Mouse (Mus musculus) layer of hippocampus, adult 8-10 months (tissue): ENCODE measurements around the gene Mrpl14. TPM values are rescaled to one million over a fixed set of nuclear protein-coding genes. Genes with fewer than 3 reads are reported as not detected.

Source experiments
- DNase-seq, 2 experiments: peaks; one replicate each; pipeline ENCODE4 v3.0.0; 2022; ENCODE audit warnings: low spot score in 2 of 2
- total RNA-seq, 4 experiments: library from RNA; stranded (reverse); gene quantifications; 2 replicates each; pipeline ENCODE4 v1.2.4; 2022

Mrpl14 gene
- total RNA-seq, 4 experiments from 2014 or later = 36.8 to 48.9 (median 39.1) TPM

GRCm38 (mm10) chr17:45747293-45747692, 61.2 kb downstream of the Mrpl14 start:
- DNase-seq = no peak

Other genes with a start within 250 kb of the Mrpl14 start
- gene Spats1, start 210.9 kb upstream of the Mrpl14 start, total RNA-seq = 1 to 10 TPM; 5.0 to 7.8 (median 5.9) TPM
- gene Aars2, start 179.5 kb upstream of the Mrpl14 start, total RNA-seq = 10 to 100 TPM; 21.8 to 30.6 (median 24.3) TPM
- 1 to 10 TPM in 3 of 4 experiments, under 1 TPM in 1; 0.92 to 1.3 (median 1.1) TPM for gene Tcte1, start 162.9 kb upstream of the Mrpl14 start, total RNA-seq
- 100 to 1,000 TPM in 3 of 4 experiments, 10 to 100 TPM in 1; 91.5 to 121 (median 111) TPM for gene Tmem151b, start 136.6 kb upstream of the Mrpl14 start, total RNA-seq
- 1 to 10 TPM; 2.3 to 3.3 (median 2.7) TPM for gene Nfkbie, start 130.6 kb upstream of the Mrpl14 start, total RNA-seq
- 10 to 100 TPM; 26.6 to 35.6 (median 30.3) TPM for gene Slc35b2, start 122.4 kb upstream of the Mrpl14 start, total RNA-seq
- gene Hsp90ab1, start 113.1 kb upstream of the Mrpl14 start, total RNA-seq = 1,000 to 10,000 TPM; 1,566 to 2,023 (median 1,742) TPM
- 10 to 100 TPM; 19.4 to 26.3 (median 21.0) TPM for gene Slc29a1, start 86.7 kb upstream of the Mrpl14 start, total RNA-seq
- not detected for gene Mymx, start 84.2 kb upstream of the Mrpl14 start, total RNA-seq
- 1 to 10 TPM in 1 of 4 experiments, under 1 TPM in 3; 0.22 to 1.1 (median 0.41) TPM for gene Capn11, start 27.0 kb upstream of the Mrpl14 start, total RNA-seq
- gene Tmem63b, start 583 bp downstream of the Mrpl14 start, total RNA-seq = 100 to 1,000 TPM; 160 to 184 (median 166) TPM
- gene 1600014C23Rik, start 47.5 kb downstream of the Mrpl14 start, total RNA-seq = not detected